Mouse (Mus musculus) bone marrow, adult 2 months (tissue): ENCODE measurements around the gene Eml3. TPM values are rescaled to one million over a fixed set of nuclear protein-coding genes. Genes with fewer than 3 reads are reported as not detected.

Experiments used
- H3K27ac ChIP-seq: fragments of 200-500 bp; 2 replicates; pipeline ENCODE4 v1.5.1; 2012; ENCODE audit warnings: low read depth, mild to moderate bottlenecking, control low read depth, inconsistent platforms, low read length; ENCODE audit not compliant: control insufficient read depth, poor library complexity, insufficient read depth
- H3K4me1 ChIP-seq: fragments of 200-500 bp; 2 replicates; pipeline ENCODE4 v1.6.1; 2011; ENCODE audit warnings: low read length; ENCODE audit not compliant: control insufficient read depth, insufficient read depth
- H3K4me3 ChIP-seq: fragments of 200-500 bp; replicated peaks from 2 replicates; pipeline ENCODE3; 2011; ENCODE audit warnings: mild to moderate bottlenecking, low read depth, low read length, control low read depth; ENCODE audit not compliant: control insufficient read depth
- CTCF ChIP-seq: fragments of 200-500 bp; IDR thresholded peaks from 2 replicates; pipeline ENCODE4 v1.5.1; 2011; ENCODE audit warnings: low read length, control low read depth; ENCODE audit not compliant: control insufficient read depth, insufficient read depth
- POLR2A ChIP-seq: fragments of 200-500 bp; IDR thresholded peaks from 2 replicates; pipeline ENCODE4 v1.6.1; 2011; ENCODE audit warnings: low read depth, mild to moderate bottlenecking, control low read depth, low read length, borderline replicate concordance; ENCODE audit not compliant: control insufficient read depth
- WGBS: fragments of 180-500 bp; shearing (Covaris S2); methylation state at CpG from one replicate; pipeline ENCODE4 v1.1.7; 2018; 5-methylcytosine and 5-hydroxymethylcytosine counted together
- polyA plus RNA-seq: library from polyadenylated mRNA; stranded (reverse); fragments of >200 nt; gene quantifications from 2 replicates; pipeline ENCODE4 v1.2.4, GENCODE M21; 2011; ENCODE audit warnings: low replicate concordance; ENCODE audit not compliant: missing spikeins, insufficient read depth, insufficient read length

Eml3 gene
- polyA plus RNA-seq, 1 experiment, result 54.7 TPM

DNA sequence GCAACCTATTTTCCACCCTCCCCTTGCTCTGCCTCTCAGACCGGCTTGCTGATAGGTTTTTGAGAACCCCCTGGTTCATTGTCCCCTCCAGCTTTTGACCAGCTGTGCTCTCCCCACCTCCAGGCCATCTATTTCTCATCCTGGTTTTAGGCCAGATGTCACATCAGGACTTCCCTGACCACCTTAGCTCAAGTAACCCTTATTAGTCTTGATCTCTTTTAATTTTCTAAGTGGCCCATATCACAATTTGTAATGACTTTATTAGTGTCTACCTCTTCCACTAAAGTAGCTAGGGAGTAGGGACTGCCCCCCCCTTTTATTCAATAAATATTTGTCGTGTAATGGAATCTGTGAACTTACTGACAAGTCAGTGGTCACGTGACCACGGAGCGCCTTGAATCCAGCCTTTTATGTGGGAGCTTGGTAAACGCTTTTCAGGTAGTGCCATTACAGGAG lies 8.5 kb upstream of the Eml3 start:
- TF ChIP-seq POLR2A, result no peak
- no peak for TF ChIP-seq CTCF
- H3K4me3 ChIP-seq, result peak overlapping the region; percentile 91
- under 1% methylated on average over 6 of the region's 6 CpGs for WGBS
- H3K27ac ChIP-seq, result peak overlapping the region; percentile 86
- H3K4me1 ChIP-seq, result peaks cover 3% of the 10 kb centered on the region; the same call in 1 of the 2 replicates

DNA sequence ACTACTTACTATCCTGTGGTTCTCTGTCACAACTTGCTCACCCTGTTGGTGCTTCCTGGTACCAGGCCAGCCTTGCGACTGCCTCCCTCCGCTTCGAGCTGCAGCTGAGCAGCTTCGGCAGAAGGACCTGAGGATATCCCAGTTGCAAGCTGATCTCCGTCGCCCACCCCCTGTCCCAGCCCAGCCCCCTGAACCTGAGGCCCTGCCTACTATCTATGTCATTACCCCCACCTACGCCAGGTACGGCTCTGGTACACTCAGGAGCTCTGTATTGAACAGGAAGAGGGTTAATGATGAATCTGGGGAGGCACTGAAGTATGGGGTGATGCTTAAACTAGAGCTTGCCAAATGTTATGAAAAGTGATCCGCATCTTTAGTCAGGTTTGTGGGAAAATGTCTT lies 7.6 kb upstream of the Eml3 start:
- 56% methylated on average over 9 of the region's 9 CpGs for WGBS
- TF ChIP-seq CTCF (no peak), POLR2A (no peak)
- peak overlapping the region; percentile 43 for H3K4me3 ChIP-seq
- H3K27ac ChIP-seq, result no peak overlapping the region
- peaks cover 3% of the 10 kb centered on the region; the same call in 1 of the 2 replicates for H3K4me1 ChIP-seq

DNA sequence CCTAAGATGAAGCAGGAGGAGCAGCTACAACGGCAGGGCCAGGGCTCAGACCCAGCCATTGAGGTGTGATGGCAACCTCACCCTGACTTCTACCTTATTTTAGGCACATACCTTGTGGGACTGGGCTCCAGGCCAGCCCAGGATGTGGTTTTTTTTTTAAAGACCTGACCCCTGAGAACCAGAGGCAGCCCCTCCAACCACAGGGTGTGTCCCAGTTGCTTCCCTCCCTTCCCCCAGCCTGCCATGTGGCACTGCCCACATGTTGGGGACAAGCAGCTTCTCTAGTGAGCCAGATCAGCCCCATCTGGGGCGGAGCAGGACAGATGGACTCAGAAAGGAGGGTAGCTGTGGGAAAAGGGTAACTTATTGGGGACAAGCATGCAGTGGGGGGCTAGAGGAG lies 2.6 kb upstream of the Eml3 start:
- TF ChIP-seq POLR2A, result no peak
- TF ChIP-seq CTCF, result no peak
- Histone ChIP-seq H3K27ac (no peak overlapping the region; the same call in 1 of the 2 replicates), H3K4me1 (peaks cover 1% of the 10 kb centered on the region), H3K4me3 (no peak overlapping the region)
- WGBS, result 29% methylated on average over 2 of the region's 2 CpGs

DNA sequence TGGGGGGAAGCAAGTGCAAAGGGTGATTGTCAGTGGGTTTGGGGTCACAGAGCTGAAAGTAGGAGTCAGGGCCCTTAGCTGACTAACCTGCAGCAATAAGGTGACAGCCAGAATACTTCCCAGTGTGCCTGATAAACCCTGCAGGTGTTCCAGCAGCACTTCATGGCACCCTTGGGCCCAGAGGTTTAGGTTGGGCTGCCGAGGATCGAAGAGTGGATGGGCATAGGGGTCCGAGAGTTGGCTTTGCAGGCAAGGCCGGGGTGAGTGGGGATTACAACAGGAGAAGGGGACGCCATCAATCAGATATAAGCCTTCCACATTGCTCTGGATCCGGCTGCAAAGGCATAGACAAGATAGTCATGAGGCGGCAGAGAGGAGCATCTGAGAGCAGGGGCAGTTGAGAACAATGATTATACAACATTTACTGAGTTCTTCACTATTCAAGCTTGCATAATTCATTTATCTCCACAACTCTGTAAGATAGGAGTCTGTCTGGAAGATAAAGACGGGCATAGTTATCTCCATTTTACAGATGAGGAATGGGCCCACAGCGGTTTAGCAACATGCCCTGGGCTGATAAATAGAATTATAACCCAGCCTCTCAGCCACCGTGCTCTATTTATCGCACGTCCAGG lies 1.3 kb upstream of the Eml3 start:
- Histone ChIP-seq H3K4me1 (peaks cover 1% of the 10 kb centered on the region), H3K27ac (peak overlapping the region; percentile 22), H3K4me3 (no peak overlapping the region)
- TF ChIP-seq POLR2A (no peak), CTCF (no peak)
- WGBS, result 58% methylated on average over 12 of the region's 12 CpGs

DNA sequence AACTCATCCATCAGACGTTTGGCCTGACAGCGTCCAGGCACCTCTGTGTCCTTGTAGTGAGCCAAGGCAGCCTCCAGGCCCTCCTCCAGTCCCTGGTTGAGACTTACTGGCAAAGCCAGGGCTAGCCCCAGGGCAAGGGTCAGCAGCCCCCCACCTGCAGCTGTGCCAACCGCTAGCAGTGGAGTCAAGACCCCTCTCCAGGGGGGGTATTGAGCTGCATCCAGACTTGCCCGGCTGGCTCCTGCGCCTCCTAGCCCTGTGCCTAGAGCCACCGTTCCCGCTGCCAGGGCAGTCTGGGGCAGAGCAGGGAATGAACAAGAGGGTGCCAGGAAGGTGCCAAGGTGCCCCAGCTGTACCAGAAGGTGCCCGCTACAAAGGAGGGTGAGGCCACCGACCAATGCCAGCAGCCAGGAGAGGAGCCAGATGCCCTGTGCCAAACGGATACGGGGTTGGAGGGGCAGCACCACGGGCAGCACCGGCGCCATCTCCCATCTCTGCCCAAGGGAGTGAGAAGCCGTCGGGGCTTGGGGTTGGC lies 596 bp upstream of the Eml3 start:
- Histone ChIP-seq H3K4me3 (peak overlapping the region; percentile 75), H3K27ac (peak overlapping the region; percentile 96), H3K4me1 (peaks cover 1% of the 10 kb centered on the region)
- 39% methylated on average over 16 of the region's 16 CpGs for WGBS
- TF ChIP-seq CTCF (no peak), POLR2A (peak; percentile 51; the same call in 1 of the 2 replicates)

DNA sequence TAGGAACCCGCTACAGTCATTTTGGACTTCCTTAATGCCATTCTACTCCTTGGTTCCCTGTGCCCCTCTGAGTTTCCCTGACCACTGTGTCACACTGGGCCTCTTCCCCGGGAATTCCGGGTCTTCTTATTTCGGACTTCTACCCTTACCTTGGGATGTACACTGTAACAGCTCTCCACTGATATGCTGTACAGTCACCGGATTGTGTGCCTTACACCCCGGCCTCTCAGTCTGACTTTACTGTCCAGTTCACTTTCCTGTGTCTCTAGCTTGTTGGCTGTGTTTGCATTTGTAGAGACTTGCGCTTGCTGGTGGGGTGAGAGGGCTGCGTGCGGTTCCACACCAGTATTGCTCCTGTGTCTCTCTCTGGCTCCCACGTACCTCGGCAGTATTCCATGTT lies 765 bp downstream of the Eml3 start:
- peaks cover 1% of the 10 kb centered on the region for H3K4me1 ChIP-seq
- TF ChIP-seq POLR2A (no peak), CTCF (no peak)
- peak overlapping the region; percentile 96 for H3K27ac ChIP-seq
- WGBS, result 4% methylated on average over 11 of the region's 11 CpGs
- peak overlapping the region; percentile 75 for H3K4me3 ChIP-seq

DNA sequence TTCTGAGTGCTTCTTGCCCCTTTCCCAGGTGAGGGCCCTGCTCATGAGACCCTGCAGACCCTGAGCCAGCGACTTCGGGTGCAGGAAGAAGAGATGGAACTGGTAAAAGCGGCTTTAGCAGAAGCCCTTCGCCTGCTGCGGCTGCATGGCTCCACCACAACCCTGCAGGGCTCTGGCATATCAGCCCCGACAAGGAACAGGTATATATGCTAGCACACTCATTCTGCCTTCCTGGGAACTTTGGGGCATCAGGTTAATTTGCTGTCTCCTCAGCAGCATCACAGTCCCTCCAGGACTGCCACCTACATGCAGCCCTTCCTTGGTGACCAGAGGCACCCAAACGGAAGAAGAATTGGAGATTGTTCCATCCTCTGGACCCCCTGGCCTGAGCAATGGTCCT lies 1.4 kb downstream of the Eml3 start:
- H3K4me1 ChIP-seq, result peaks cover 1% of the 10 kb centered on the region
- no peak overlapping the region; the same call in 1 of the 2 replicates for H3K27ac ChIP-seq
- H3K4me3 ChIP-seq, result peak overlapping the region; percentile 75
- WGBS, result 83% methylated on average over 7 of the region's 7 CpGs
- TF ChIP-seq CTCF (no peak), POLR2A (no peak)

DNA sequence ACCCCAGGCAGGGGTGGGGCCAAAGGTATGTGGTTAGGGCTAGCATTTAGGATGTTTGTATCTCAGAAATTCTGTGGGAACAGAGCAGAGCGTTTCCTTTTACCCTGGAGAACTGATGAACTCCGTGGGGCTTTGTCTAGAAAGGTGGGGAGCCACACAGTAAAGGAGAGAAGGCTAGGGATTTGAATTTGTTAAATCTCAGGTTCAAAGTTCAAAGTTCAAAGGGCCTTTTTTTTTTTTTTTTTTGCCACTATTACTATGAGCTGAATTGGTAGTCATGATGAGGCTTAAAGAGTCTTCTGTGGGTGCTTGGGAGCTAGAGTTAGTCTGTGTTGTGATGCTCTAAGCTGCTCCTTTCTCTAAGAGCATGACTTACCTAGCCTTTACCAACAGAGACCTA lies 7.4 kb downstream of the Eml3 start:
- 82% methylated on average over 2 of the region's 2 CpGs for WGBS
- Histone ChIP-seq H3K4me1 (peaks cover 4% of the 10 kb centered on the region; the same call in 1 of the 2 replicates), H3K4me3 (no peak overlapping the region), H3K27ac (no peak overlapping the region)
- TF ChIP-seq CTCF (no peak), POLR2A (no peak)

- Histone ChIP-seq H3K27ac (no peak overlapping the region), H3K4me3 (no peak overlapping the region), H3K4me1 (peaks cover 5% of the 10 kb centered on the region; the same call in 1 of the 2 replicates)
- WGBS, result 80% methylated on average over 15 of the region's 15 CpGs
- TF ChIP-seq CTCF (no peak), POLR2A (no peak)
These were observed 11.3 kb downstream of the Eml3 start for GRCm38 (mm10) chr19:8940526-8941133.
